Mouse (Mus musculus) midbrain, postnatal 0 days (tissue): Measurements from ENCODE around the gene RPS10-NUDT3. TPM values are rescaled to one million over a fixed set of nuclear protein-coding genes. Genes with fewer than 3 reads are reported as not detected.

Experiments used
- ATAC-seq: fragments of 200-750 bp; cut with Nextera tagmentation; 2 replicates; pipeline ENCODE4 v1.8.0; 2017; ENCODE audit warnings: moderate number of reproducible peaks, mild to moderate bottlenecking, moderate TSS enrichment, moderate library complexity; ENCODE audit not compliant: low FRiP score
- DNase-seq: peaks from one replicate; pipeline ENCODE4 v3.0.0-alpha.2; 2015; ENCODE audit warnings: low spot score
- H3K27ac ChIP-seq: fragments of 300-500 bp; sonication (generic); 2 replicates; pipeline ENCODE4 v1.5.1; 2014; ENCODE audit warnings: low read depth, mild to moderate bottlenecking, low read length, mixed read lengths
- H3K27me3 ChIP-seq: fragments of 300-500 bp; sonication (generic); 2 replicates; pipeline ENCODE4 v1.6.1; 2014; ENCODE audit warnings: low read length, control low read depth, mixed read lengths; ENCODE audit not compliant: insufficient read depth
- H3K36me3 ChIP-seq: fragments of 300-500 bp; sonication (generic); 2 replicates; pipeline ENCODE4 v1.6.1; 2014; ENCODE audit warnings: low read length, control low read depth, mixed read lengths; ENCODE audit not compliant: insufficient read depth
- H3K4me1 ChIP-seq: fragments of 300-500 bp; sonication (generic); 2 replicates; pipeline ENCODE4 v1.6.1; 2014; ENCODE audit warnings: mild to moderate bottlenecking, control low read depth, antibody characterized with exemption, low read length, mixed read lengths; ENCODE audit not compliant: insufficient read depth
- H3K4me2 ChIP-seq: fragments of 300-500 bp; sonication (generic); 2 replicates; pipeline ENCODE4 v1.6.1; 2014; ENCODE audit warnings: low read depth, mild to moderate bottlenecking, low read length, mixed read lengths; ENCODE audit not compliant: poor library complexity, severe bottlenecking
- H3K4me3 ChIP-seq: fragments of 300-500 bp; sonication (generic); 2 replicates; pipeline ENCODE4 v1.5.1; 2014; ENCODE audit warnings: low read depth, mild to moderate bottlenecking, low read length, moderate library complexity
- H3K9ac ChIP-seq: fragments of 300-500 bp; sonication (generic); replicated peaks from 2 replicates; pipeline ENCODE4 v1.6.1; 2014; ENCODE audit warnings: mild to moderate bottlenecking, low read length, moderate library complexity, mixed read lengths; ENCODE audit not compliant: poor library complexity, severe bottlenecking
- H3K9me3 ChIP-seq: fragments of 300-500 bp; sonication (generic); 2 replicates; pipeline ENCODE4 v1.6.1; 2016; ENCODE audit warnings: low read length, control low read depth
- CTCF ChIP-seq: IDR thresholded peaks from 2 replicates; pipeline ENCODE4 v1.5.1; 2016; ENCODE audit warnings: antibody characterized with exemption, mild to moderate bottlenecking
- WGBS: fragments of 180-500 bp; shearing (Covaris S2); extraction: QIAGEN DNeasy Blood & Tissue Kit; methylation state at CpG from one replicate; pipeline ENCODE4 v1.1.7; 2014; 5-methylcytosine and 5-hydroxymethylcytosine counted together
- polyA plus RNA-seq: library from polyadenylated mRNA; unstranded; fragments of >200 nt; fragmentation: Nextera tagmentation; extraction: Ambion mirVana; gene quantifications from 2 replicates; pipeline ENCODE4 v1.2.1, GENCODE M21; 2015
- total RNA-seq: library from RNA; depleted of rRNA; stranded (reverse); fragments of >200 nt; gene quantifications from 2 replicates; pipeline ENCODE4 v1.2.3, GENCODE M21; 2014

Gene RPS10-NUDT3
- total and polyA plus RNA-seq, 2 experiments from 2014 or later, result not detected

GRCm38 (mm10) chr17:27552215-27553201 lies 82.5 kb downstream of the RPS10-NUDT3 start:
- 76% methylated on average over 23 of the region's 23 CpGs for WGBS
- ATAC-seq, result no peak
- no peak for DNase-seq

GRCm38 (mm10) chr17:27551393-27551940 lies 83.6 kb downstream of the RPS10-NUDT3 start:
- Histone ChIP-seq H3K27ac (no peak overlapping the region), H3K4me1 (no peaks in the 10 kb centered on the region), H3K4me3 (no peak overlapping the region), H3K9me3 (no peaks in the 10 kb centered on the region), H3K4me2 (no peak overlapping the region), H3K27me3 (peaks cover 5% of the 10 kb centered on the region; the same call in 1 of the 2 replicates), H3K9ac (no peak overlapping the region), H3K36me3 (no peaks in the 10 kb centered on the region)
- 70% methylated on average over 10 of the region's 10 CpGs for WGBS
- no peak for DNase-seq
- no peak for ATAC-seq
- TF ChIP-seq CTCF, result no peak

More at GRCm38 (mm10) chr17:27552215-27553201, 82.5 kb downstream of the RPS10-NUDT3 start:
- H3K4me3 ChIP-seq, result no peak overlapping the region
- no peaks in the 10 kb centered on the region for H3K9me3 ChIP-seq
- H3K36me3 ChIP-seq, result no peaks in the 10 kb centered on the region
- no peak overlapping the region for H3K9ac ChIP-seq
- no peak overlapping the region for H3K4me2 ChIP-seq
- peaks cover 1% of the 10 kb centered on the region; the same call in 1 of the 2 replicates for H3K4me1 ChIP-seq
- no peak for TF ChIP-seq CTCF
- H3K27me3 ChIP-seq, result peaks cover 5% of the 10 kb centered on the region; the same call in 1 of the 2 replicates
- no peak overlapping the region for H3K27ac ChIP-seq

- Histone ChIP-seq H3K4me3 (no peak overlapping the region), H3K27ac (no peak overlapping the region), H3K27me3 (no peaks in the 10 kb centered on the region; the same call in 1 of the 2 replicates), H3K4me1 (no peaks in the 10 kb centered on the region), H3K9me3 (no peaks in the 10 kb centered on the region), H3K4me2 (no peak overlapping the region), H3K9ac (no peak overlapping the region), H3K36me3 (no peaks in the 10 kb centered on the region)
- TF ChIP-seq CTCF, result no peak
- DNase-seq (no peak), ATAC-seq (no peak)
- WGBS, result 49% methylated on average over 8 of the region's 8 CpGs
Observed at GRCm38 (mm10) chr17:27549234-27549633, 85.8 kb downstream of the RPS10-NUDT3 start.

- H3K4me1 ChIP-seq, result no peaks in the 10 kb centered on the region
- ATAC-seq (no peak), DNase-seq (no peak)
- H3K9me3 ChIP-seq, result no peaks in the 10 kb centered on the region
- no peaks in the 10 kb centered on the region for H3K27me3 ChIP-seq
- H3K9ac ChIP-seq, result no peak overlapping the region
- no peak overlapping the region for H3K4me2 ChIP-seq
- TF ChIP-seq CTCF, result no peak
- H3K27ac ChIP-seq, result no peak overlapping the region
- H3K36me3 ChIP-seq, result no peaks in the 10 kb centered on the region
- 72% methylated on average over 9 of the region's 9 CpGs for WGBS
- H3K4me3 ChIP-seq, result no peak overlapping the region
Observed at GRCm38 (mm10) chr17:27547253-27547868, 87.7 kb downstream of the RPS10-NUDT3 start.

- DNase-seq (no peak), ATAC-seq (no peak)
- H3K4me3 ChIP-seq, result no peak overlapping the region
- H3K36me3 ChIP-seq, result no peaks in the 10 kb centered on the region
- no peak for TF ChIP-seq CTCF
- H3K9ac ChIP-seq, result no peak overlapping the region
- no peak overlapping the region for H3K4me2 ChIP-seq
- no peaks in the 10 kb centered on the region for H3K4me1 ChIP-seq
- 68% methylated on average over 7 of the region's 7 CpGs for WGBS
- no peaks in the 10 kb centered on the region for H3K9me3 ChIP-seq
- H3K27me3 ChIP-seq, result no peaks in the 10 kb centered on the region
- no peak overlapping the region for H3K27ac ChIP-seq
Observed at GRCm38 (mm10) chr17:27546574-27547085, 88.4 kb downstream of the RPS10-NUDT3 start.
